Mouse (Mus musculus) hindbrain, embryonic 15.5 days (tissue): ENCODE measurements around the gene Btbd16. TPM values are rescaled to one million over a fixed set of nuclear protein-coding genes. Genes with fewer than 3 reads are reported as not detected.

Experiments used
- ATAC-seq: fragments of 200-750 bp; cut with Nextera tagmentation; 2 replicates; pipeline ENCODE4 v1.8.0; 2017; ENCODE audit warnings: low read depth, moderate number of reproducible peaks, moderate TSS enrichment; ENCODE audit not compliant: low FRiP score
- H3K27ac ChIP-seq: fragments of 300-500 bp; sonication (generic); replicated peaks from 2 replicates; pipeline ENCODE4 v1.5.1; 2015; ENCODE audit warnings: mild to moderate bottlenecking, inconsistent platforms
- H3K27me3 ChIP-seq: fragments of 300-500 bp; sonication (generic); 2 replicates; pipeline ENCODE4 v1.6.1; 2015; ENCODE audit warnings: control low read depth, inconsistent platforms
- H3K36me3 ChIP-seq: fragments of 300-500 bp; sonication (generic); 2 replicates; pipeline ENCODE4 v1.6.1; 2015; ENCODE audit warnings: control low read depth, inconsistent platforms
- H3K4me1 ChIP-seq: fragments of 300-500 bp; sonication (generic); replicated peaks from 2 replicates; pipeline ENCODE4 v1.6.1; 2015; ENCODE audit warnings: control low read depth, inconsistent platforms
- H3K4me2 ChIP-seq: fragments of 300-500 bp; sonication (generic); 2 replicates; pipeline ENCODE4 v1.6.1; 2015; ENCODE audit warnings: moderate library complexity, mild to moderate bottlenecking, inconsistent platforms
- H3K4me3 ChIP-seq: fragments of 300-500 bp; sonication (generic); 2 replicates; pipeline ENCODE4 v1.5.1; 2015; ENCODE audit warnings: mild to moderate bottlenecking, inconsistent platforms
- H3K9ac ChIP-seq: fragments of 300-500 bp; sonication (generic); 2 replicates; pipeline ENCODE4 v1.6.1; 2015; ENCODE audit warnings: inconsistent platforms
- H3K9me3 ChIP-seq: fragments of 300-500 bp; sonication (generic); 2 replicates; pipeline ENCODE4 v1.6.1; 2016; ENCODE audit warnings: control low read depth, inconsistent platforms
- WGBS: fragments of 180-500 bp; shearing (Covaris S2); methylation state at CpG from one replicate; pipeline ENCODE4 v1.1.7; 2015; 5-methylcytosine and 5-hydroxymethylcytosine counted together
- polyA plus RNA-seq: library from polyadenylated mRNA; unstranded; fragments of >200 nt; fragmentation: Nextera tagmentation; extraction: Ambion mirVana; gene quantifications from 2 replicates; pipeline ENCODE4 v1.2.1, GENCODE M21; 2015

Btbd16 gene
- polyA plus RNA-seq, 1 experiment from 2014 or later, result not detected

DNA sequence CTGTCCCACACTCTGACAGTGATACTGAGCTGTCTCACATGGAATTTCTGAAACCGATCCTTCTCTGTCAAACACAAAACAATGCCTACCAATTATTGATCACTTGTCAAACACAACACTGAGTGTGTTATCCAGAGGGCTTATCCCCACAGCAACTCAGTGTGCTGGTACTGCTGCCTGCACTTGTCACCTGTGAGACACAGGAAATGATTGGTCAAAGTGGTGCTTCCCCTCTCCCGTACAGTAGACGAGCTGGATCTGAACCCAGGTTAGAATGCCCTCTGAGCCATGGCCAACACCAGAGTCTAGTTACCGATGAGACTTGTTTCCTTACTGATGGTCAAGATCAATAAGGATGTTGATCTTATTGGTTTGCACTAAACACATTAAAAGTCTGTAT lies 27.9 kb downstream of the Btbd16 start:
- Histone ChIP-seq H3K4me1 (no peaks in the 10 kb centered on the region), H3K4me3 (no peak overlapping the region), H3K36me3 (no peaks in the 10 kb centered on the region), H3K9me3 (no peaks in the 10 kb centered on the region), H3K4me2 (no peak overlapping the region), H3K9ac (no peak overlapping the region), H3K27ac (no peak overlapping the region), H3K27me3 (no peaks in the 10 kb centered on the region)
- no peak for ATAC-seq
- WGBS, result 90% methylated on average over 4 of the region's 4 CpGs

DNA sequence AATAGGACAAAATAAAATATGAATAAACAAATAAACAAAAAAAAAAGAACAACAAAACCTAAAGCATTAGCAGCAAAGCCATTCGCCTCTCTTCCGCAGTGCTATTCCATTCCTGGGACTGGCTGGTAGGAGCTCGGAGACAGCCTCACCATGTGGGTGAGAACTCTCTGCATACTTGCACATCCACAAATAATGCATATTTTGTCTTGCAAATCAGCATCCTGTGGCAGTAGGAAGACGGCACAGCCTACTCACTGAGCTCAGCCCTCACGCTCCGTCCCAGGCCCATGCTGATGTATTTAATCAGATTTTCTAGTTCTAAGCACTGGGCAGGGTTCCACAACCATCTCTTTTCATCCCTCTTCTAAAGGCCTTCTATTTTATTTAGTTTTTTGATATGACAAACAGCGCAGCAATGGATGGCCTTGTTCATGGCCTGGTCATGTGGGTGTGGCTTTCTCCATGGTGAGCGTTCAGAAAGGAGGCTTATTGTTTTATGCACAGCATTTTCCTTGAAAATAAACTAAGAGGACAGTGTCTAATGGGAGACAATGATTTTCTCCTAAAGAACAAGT lies 29.5 kb downstream of the Btbd16 start:
- WGBS, result 70% methylated on average over 8 of the region's 8 CpGs
- ATAC-seq, result no peak

DNA sequence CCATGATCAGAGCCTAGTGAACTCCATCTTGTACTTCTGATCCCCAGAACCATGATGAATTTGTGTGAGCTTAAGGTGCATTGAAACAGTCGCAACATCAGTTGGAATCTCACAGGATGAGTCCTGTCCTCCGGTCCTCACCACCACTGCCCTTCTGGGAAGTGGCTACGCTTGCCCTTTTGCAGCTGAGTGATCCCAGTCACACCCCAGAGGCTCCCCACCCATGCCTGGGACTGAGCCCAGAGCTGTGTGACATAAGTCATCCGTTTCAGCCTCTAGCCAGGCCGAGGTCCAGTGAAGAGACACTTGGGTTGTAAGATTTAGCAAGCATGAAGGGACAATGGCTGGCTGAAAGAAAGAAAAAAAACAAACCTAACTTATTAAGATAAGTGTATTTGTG lies 31.1 kb downstream of the Btbd16 start:
- no peak for ATAC-seq

More for the DNA sequence above, 29.5 kb downstream of the Btbd16 start:
- Histone ChIP-seq H3K4me2 (no peak overlapping the region), H3K4me3 (no peak overlapping the region), H3K9ac (no peak overlapping the region), H3K9me3 (no peaks in the 10 kb centered on the region), H3K27ac (no peak overlapping the region), H3K27me3 (no peaks in the 10 kb centered on the region), H3K4me1 (no peaks in the 10 kb centered on the region; the same call in 1 of the 2 replicates), H3K36me3 (no peaks in the 10 kb centered on the region)

DNA sequence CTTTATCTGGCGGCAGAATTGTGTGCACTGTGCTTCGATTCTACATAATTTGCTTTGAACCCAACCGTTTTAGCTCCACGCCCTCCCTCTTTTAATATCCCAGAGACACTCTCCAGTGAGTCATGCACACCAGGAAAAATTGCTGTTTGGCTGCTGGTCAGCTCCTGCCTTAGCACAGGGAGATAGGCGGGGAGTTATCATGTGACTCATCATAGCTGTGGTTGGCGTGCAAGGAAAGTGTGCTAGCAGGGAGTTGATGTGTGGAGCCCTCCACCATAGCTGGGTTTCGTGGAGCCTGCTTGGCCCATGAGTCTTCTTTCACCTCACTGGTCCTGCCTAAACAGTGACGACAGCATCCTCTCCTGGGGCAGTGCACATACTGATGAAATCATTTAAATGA lies 33.9 kb downstream of the Btbd16 start:
- no peaks in the 10 kb centered on the region for H3K9me3 ChIP-seq
- 71% methylated on average over 8 of the region's 8 CpGs for WGBS
- no peaks in the 10 kb centered on the region for H3K36me3 ChIP-seq
- ATAC-seq, result no peak
- no peak overlapping the region for H3K27ac ChIP-seq
- no peaks in the 10 kb centered on the region; the same call in 1 of the 2 replicates for H3K4me1 ChIP-seq
- no peaks in the 10 kb centered on the region for H3K27me3 ChIP-seq
- no peak overlapping the region for H3K4me2 ChIP-seq
- H3K9ac ChIP-seq, result no peak overlapping the region
- no peak overlapping the region for H3K4me3 ChIP-seq

More for the DNA sequence above, 31.1 kb downstream of the Btbd16 start:
- H3K36me3 ChIP-seq, result no peaks in the 10 kb centered on the region
- no peak overlapping the region for H3K27ac ChIP-seq
- H3K9me3 ChIP-seq, result no peaks in the 10 kb centered on the region
- no peaks in the 10 kb centered on the region; the same call in 1 of the 2 replicates for H3K4me1 ChIP-seq
- WGBS, result 84% methylated on average over 5 of the region's 5 CpGs
- no peaks in the 10 kb centered on the region for H3K27me3 ChIP-seq
- H3K9ac ChIP-seq, result no peak overlapping the region
- no peak overlapping the region for H3K4me2 ChIP-seq
- H3K4me3 ChIP-seq, result no peak overlapping the region

DNA sequence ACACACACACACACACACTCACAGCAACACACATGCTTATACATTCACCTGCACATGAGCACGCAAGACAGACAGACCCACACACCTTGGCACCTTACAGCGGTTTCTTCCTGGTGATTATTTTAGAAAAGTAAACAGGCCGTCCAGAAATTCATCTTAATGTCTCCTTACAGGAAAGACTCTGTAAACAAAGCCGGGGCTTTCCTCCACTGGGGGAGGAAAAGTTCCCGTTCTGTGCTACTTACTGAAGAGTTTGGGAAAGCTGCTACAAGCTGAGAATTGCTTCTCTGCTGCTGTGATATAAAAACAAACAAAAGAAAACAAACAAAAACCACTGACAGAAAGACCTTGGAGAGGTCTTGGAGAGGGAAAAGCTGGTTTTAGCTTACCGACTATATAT lies 34.8 kb downstream of the Btbd16 start:
- H3K36me3 ChIP-seq, result no peaks in the 10 kb centered on the region
- H3K4me1 ChIP-seq, result no peaks in the 10 kb centered on the region; the same call in 1 of the 2 replicates
- H3K4me3 ChIP-seq, result no peak overlapping the region
- no peaks in the 10 kb centered on the region for H3K27me3 ChIP-seq
- no peak overlapping the region for H3K27ac ChIP-seq
- H3K9ac ChIP-seq, result no peak overlapping the region
- H3K4me2 ChIP-seq, result no peak overlapping the region
- ATAC-seq, result no peak
- WGBS, result 81% methylated on average over 6 of the region's 6 CpGs
- H3K9me3 ChIP-seq, result no peaks in the 10 kb centered on the region

DNA sequence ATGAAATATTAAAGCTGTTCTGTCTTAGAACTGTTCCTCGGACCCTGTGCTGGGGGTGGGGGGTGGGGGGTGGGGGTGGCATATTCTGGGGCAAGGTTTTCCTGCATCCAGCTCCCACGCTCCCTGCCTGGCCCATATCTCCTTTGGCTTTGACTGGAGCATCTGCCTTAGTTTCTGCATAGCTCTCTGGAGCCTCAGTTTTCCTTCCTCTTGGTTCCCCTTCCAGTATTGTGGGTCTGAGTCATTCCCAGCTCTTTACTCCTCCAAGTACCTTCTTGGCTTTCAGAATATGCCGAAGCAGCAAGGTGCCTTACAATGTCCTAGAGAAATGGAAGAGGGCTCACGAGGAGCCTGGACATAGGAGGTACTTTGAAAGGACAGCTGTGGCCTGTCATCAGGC lies 36.4 kb downstream of the Btbd16 start:
- Histone ChIP-seq H3K9me3 (no peaks in the 10 kb centered on the region), H3K4me3 (no peak overlapping the region), H3K27ac (no peak overlapping the region), H3K4me1 (no peaks in the 10 kb centered on the region; the same call in 1 of the 2 replicates), H3K27me3 (no peaks in the 10 kb centered on the region), H3K36me3 (no peaks in the 10 kb centered on the region), H3K4me2 (no peak overlapping the region), H3K9ac (no peak overlapping the region)
- 82% methylated on average over 4 of the region's 4 CpGs for WGBS
- ATAC-seq, result no peak

DNA sequence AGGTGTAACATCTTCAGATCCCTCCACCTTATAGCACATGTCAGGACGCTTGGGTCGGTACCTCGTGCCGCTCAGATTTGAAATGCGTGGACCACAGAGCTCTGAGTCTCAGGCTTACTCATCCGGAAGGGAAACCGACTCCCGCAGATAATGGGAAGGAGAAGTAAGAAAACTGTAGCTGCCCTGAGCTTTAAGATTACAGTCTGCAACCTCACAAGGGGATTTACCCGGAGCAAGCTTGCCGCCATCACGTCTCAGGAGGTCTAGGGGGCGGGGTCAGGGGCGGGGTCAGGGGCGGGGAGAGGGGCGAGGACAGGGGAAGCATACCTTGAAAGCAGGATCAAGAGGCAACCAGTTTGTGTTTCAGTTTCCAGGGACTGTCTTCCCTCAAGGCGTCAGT lies 38.5 kb downstream of the Btbd16 start:
- no peaks in the 10 kb centered on the region for H3K36me3 ChIP-seq
- 42% methylated on average over 16 of the region's 16 CpGs for WGBS
- ATAC-seq, result no peak
- H3K9ac ChIP-seq, result no peak overlapping the region
- no peaks in the 10 kb centered on the region; the same call in 1 of the 2 replicates for H3K4me1 ChIP-seq
- H3K27ac ChIP-seq, result no peak overlapping the region
- H3K4me2 ChIP-seq, result no peak overlapping the region
- no peak overlapping the region for H3K4me3 ChIP-seq
- no peaks in the 10 kb centered on the region for H3K27me3 ChIP-seq
- no peaks in the 10 kb centered on the region for H3K9me3 ChIP-seq

DNA sequence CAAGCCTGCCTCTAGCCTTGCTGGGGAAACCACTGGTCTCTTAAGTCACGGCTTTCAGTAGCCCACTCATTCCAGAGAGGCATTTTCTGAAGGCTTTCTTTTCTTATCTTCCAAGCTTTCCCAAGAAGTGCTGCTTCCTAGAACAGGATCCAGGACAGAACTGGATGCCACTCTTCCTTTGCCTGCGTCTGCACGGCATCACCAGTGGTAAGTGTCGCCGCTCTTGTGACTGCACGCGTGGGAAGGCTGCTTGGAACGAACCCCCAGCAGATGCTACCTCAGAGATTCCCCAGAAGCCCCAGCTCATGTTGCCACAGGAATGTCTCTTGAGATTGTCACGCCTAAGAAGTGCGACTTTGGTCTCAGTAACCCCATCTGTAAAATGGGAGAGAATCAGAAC lies 41.7 kb downstream of the Btbd16 start:
- 97% methylated on average over 10 of the region's 10 CpGs for WGBS
- no peaks in the 10 kb centered on the region for H3K27me3 ChIP-seq
- no peak overlapping the region for H3K4me2 ChIP-seq
- no peaks in the 10 kb centered on the region for H3K9me3 ChIP-seq
- no peaks in the 10 kb centered on the region for H3K36me3 ChIP-seq
- no peak overlapping the region for H3K4me3 ChIP-seq
- H3K9ac ChIP-seq, result no peak overlapping the region
- H3K27ac ChIP-seq, result no peak overlapping the region
- no peaks in the 10 kb centered on the region for H3K4me1 ChIP-seq
- ATAC-seq, result no peak

DNA sequence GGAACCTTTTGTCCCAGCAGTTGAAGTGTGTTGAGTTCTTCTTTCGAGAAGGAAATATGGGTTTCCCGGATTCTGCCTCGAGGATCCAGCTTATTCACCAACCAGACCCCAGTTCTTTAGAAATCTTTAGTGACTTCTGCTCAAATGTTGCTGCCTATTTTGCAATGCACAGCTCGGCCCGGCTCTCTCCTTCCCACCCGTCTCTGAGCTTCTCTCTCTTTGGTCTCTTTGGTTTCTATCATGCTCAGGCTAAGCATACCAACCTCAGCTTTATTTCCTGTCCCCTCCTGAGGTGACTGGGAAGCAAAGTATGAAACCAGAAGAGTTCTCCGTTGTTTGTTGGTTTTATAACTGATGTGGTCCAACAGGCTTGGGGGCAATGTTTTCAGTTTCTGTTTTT lies 42.4 kb downstream of the Btbd16 start:
- Histone ChIP-seq H3K4me3 (no peak overlapping the region), H3K4me1 (no peaks in the 10 kb centered on the region), H3K27me3 (no peaks in the 10 kb centered on the region), H3K4me2 (no peak overlapping the region), H3K27ac (no peak overlapping the region), H3K9ac (no peak overlapping the region), H3K9me3 (no peaks in the 10 kb centered on the region), H3K36me3 (no peaks in the 10 kb centered on the region)
- ATAC-seq, result no peak
- WGBS, result 90% methylated on average over 7 of the region's 7 CpGs

DNA sequence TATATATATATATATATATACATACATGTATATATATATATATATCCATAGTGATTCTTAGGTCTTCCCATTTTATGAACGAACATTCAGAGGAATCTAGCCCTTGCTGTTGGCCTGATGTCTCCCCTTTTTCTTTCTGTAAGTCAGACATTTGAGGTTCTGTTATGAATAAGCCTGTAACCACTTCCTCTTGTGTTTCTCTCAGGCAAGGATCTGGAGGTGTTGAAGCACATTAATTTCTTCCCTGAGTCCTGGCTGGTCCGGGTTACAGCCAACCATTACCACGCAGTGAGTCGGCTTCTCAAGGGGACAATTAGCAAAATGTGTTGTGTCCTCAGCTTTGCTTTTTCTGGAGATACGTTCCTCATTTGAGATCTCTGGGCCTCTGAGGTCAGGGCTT lies 44.9 kb downstream of the Btbd16 start:
- H3K4me1 ChIP-seq, result no peaks in the 10 kb centered on the region
- no peak for ATAC-seq
- no peak overlapping the region for H3K27ac ChIP-seq
- no peaks in the 10 kb centered on the region for H3K9me3 ChIP-seq
- H3K9ac ChIP-seq, result no peak overlapping the region
- no peak overlapping the region for H3K4me3 ChIP-seq
- no peaks in the 10 kb centered on the region for H3K36me3 ChIP-seq
- 79% methylated on average over 5 of the region's 5 CpGs for WGBS
- H3K4me2 ChIP-seq, result no peak overlapping the region
- H3K27me3 ChIP-seq, result no peaks in the 10 kb centered on the region

DNA sequence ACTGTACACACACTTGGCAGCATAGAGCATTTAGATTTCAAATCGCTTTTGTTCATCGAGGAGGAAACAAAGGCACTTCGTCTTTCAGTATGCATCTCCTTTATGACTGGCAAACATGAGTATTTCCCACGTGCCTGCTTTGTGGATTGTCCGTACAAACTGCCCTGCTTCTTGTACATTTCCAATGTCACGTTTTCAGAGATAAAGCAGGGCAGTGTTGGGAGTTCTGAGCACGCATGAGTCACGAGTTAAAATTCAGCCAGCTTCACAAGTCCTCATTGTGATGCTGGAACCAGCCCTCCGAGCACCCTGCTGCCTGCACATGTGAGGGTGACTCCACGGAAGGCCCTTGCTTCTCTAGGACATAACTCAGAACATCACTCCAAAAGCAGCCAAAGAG lies 45.8 kb downstream of the Btbd16 start:
- H3K9me3 ChIP-seq, result no peaks in the 10 kb centered on the region
- H3K4me3 ChIP-seq, result no peak overlapping the region
- WGBS, result 59% methylated on average over 10 of the region's 10 CpGs
- H3K36me3 ChIP-seq, result no peaks in the 10 kb centered on the region
- no peak overlapping the region for H3K27ac ChIP-seq
- no peak for ATAC-seq
- H3K27me3 ChIP-seq, result no peaks in the 10 kb centered on the region
- H3K4me2 ChIP-seq, result no peak overlapping the region
- no peaks in the 10 kb centered on the region for H3K4me1 ChIP-seq
- H3K9ac ChIP-seq, result no peak overlapping the region

DNA sequence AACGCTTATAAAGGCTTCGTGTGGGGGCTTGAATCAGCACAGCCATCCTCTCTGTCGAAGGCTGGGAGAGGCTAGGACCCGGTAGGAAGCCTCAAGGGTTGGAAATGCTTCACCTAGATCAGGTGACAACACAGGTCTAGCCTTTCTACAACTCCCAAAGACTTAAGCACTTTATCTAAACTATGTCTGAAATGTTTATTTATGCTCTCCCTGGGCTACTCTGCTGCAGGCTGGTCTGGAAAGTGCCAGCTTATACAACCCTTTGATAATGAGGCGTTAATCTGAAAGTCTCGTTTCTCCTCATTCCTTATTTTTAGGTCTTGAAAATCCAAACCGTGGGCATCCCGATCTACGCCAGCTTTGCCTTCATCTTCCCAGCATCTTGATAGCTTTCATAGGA lies 50.1 kb downstream of the Btbd16 start:
- no peaks in the 10 kb centered on the region for H3K9me3 ChIP-seq
- no peak overlapping the region for H3K27ac ChIP-seq
- no peaks in the 10 kb centered on the region for H3K36me3 ChIP-seq
- no peaks in the 10 kb centered on the region for H3K4me1 ChIP-seq
- H3K4me3 ChIP-seq, result no peak overlapping the region
- no peak overlapping the region for H3K4me2 ChIP-seq
- no peak for ATAC-seq
- 82% methylated on average over 9 of the region's 9 CpGs for WGBS
- no peak overlapping the region for H3K9ac ChIP-seq
- H3K27me3 ChIP-seq, result no peaks in the 10 kb centered on the region

DNA sequence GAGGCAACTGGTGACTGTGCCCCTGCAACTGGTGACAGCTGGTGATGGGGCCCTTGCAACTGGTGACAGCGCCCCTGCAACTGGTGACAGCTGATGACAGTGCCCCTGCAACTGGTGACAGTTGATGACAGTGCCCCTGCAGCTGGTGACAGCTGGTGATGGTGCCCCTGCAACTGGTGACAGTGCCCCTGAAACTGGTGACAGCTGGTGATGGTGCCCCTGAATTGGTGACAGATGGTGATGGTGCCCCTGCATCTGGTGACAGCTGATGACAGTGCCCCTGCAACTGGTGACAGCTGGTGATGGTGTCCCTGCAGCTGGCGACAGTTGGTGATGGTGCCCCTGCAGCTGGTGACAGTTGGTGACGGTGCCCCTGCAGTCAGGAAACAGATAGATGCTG lies 52.5 kb downstream of the Btbd16 start:
- ATAC-seq, result no peak
- 76% methylated on average over 3 of the region's 3 CpGs for WGBS
- Histone ChIP-seq H3K4me2 (no peak overlapping the region), H3K36me3 (no peaks in the 10 kb centered on the region), H3K9ac (no peak overlapping the region), H3K27me3 (no peaks in the 10 kb centered on the region; the same call in 1 of the 2 replicates), H3K27ac (no peak overlapping the region), H3K4me3 (no peak overlapping the region), H3K9me3 (no peaks in the 10 kb centered on the region), H3K4me1 (no peaks in the 10 kb centered on the region)
